Mouse (Mus musculus) A20 (cell line): Measurements from ENCODE around the gene Cux2.

Experiments
- DNase-seq: peaks from one replicate; pipeline ENCODE4 v3.0.0-alpha.2; 2011; ENCODE audit warnings: low read depth, low spot score

Cux2 gene

GRCm38 (mm10) chr5:121837441-121838340, 212.2 kb downstream of the Cux2 start, which contains the start of gene Sh2b3:
Sh2b3 (minus strand) TSS chr5:121837646.
- peak; percentile 84 for DNase-seq

DNA sequence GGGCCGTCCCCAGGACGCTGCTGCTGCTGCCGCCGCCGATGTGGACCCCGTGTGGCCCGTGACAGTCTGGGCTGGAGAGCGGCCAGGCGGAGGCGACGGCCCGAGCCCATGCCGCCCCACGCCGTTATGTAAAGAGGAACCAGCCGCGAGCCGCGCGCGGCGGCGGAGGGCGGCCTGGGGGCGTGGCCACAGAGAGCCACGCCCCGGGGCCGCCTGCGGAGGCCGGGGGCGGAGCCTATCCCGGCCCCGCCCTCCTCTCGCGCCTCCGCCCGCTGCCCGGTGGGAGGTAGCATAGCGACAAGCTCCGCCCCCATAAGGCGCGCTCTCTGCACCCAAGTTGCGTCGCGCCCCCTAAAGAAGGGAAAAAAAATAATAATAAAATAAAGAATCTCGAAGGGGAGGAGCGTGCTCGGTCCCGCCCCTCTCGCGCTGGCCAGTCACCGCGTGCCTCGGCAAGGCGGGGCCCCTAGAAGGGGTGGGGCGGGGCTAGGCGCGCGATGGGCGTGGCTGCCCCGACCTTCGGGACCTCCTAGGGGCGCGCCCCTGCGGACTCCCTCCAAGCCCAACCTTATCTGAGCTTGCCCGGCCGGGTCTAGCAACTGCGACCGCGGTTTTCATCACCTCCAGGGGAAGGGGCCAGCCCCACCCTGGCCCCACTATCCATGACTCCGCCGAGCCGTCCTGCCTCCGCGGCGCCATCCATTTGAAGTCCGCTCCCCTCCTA, 213.0 kb downstream of the Cux2 start:
- peak; percentile 98 for DNase-seq

DNA sequence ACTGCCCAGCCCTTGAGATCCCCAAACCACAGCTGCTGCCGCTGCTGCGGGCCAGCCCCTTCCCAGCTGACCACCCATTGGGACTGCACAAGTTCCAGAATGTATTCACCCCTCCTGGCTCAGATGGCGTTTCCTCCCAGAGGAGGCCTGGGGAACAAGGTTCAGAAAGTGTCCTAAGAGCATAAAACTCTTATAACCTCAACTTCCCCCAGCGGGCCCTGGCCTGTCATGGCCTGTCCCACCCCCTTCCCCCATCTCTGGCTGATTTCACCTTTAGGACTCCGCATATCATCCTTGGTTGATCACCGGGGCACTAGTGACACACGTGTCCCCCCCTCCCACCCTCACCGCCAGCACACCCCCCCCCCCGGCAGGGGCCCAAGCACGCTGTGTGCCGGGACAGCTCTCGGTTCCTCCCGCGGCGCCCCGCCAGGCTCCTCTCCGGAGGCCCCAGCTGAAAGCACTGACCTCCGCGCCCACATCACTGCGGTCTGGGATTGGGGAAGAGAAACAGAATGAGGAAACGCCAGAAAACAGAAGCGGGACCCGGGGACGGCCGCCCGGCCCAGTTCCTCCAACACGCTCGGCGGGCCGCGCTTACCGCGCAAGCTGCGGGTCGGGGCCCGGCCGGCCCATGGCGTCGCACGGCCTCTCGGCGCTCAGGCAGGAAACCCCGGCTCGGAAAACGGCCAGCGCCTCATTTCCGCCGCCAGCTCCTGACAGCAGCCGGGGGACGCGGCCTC, 213.8 kb downstream of the Cux2 start:
- DNase-seq = peak; percentile 90

DNA sequence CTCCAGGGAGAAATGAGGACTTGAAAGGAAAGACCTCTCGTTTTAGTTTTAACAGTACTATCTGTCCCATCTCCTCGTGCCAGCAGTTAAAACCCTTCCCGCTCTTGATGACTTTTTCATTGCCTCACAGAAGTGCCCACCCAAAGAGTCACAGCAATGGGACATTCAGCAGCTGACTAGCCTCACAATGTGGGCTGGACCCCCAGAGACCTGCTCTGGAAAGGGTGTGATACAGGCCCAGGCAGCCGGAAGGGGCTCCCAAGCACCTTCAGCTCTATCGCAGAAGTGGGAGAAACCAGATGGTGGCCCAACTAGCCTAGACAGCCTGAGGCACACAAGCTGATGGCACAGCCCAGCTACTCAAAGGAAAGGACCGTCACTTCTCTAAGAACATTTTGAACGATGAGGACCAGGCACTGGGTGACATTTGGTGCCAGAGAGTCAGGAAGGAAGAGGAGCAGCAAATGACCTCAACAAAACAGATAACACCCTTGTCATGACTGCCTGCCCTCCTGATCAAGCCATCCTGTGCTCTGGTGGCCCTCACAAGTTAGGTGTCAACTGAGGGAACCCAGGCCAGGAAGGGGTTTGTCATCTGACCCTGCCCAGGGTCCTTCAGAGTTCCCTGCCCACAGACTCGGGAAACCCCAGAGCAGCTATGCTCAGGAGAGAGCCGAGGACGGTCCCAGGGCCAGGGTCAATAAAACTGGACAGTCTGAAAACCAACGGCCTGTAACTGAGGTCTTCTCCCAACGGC, 214.7 kb downstream of the Cux2 start:
- peak; percentile 57 for DNase-seq

GRCm38 (mm10) chr5:121834241-121834606, 215.7 kb downstream of the Cux2 start:
- no peak for DNase-seq

DNA sequence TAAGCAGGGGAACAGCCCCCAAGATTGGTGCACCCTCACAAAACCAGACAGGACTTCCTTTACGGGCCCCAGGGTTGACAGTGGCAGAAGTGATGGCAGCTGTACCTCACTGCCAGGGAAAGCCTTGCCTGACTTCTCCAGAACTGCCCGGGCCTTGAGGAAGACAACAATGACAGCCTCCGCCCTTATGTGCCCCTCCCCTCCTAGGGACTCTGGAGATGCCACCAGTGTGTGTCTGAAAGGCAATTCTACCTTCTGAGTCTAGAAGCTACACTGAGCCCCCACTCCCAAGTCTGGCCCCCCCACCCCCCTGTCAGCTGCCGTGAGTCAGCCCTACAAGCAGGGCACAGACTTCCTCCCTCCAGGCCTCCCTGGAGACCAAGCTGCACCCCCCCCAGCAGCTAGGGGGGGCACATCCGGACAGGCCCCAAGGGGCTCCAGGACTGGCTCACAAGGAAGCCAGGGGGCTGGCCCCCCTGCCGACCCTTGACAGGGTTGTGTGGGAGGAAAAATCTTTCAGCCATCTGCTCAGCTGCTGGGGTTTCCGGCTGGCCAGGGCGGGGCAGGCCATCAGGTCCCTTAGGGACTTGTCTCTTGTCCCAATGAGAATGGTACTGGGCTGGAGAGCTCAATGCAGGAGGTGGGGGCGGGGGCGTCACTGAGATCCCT, 216.2 kb downstream of the Cux2 start:
- peak; percentile 86 for DNase-seq

DNA sequence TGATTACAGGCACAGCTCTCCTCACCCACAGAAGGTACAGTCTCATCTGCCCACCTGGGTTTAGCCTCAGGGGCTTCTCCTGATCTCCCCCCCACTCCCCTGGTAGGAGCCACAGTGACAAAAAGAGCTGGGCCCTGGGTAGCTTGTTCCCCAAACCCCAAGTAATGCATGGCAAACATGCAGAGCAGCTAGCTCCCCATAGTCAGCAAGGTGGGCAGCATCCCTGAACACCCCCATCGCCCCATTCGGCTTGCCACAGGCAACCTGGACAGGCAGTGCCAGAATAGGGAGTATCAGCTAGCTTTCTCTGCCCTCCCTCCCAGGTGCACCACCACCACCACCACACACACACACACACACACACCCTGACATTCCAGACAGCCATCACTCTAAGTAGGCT, 216.7 kb downstream of the Cux2 start:
- no peak for DNase-seq

- DNase-seq = no peak
Observed at GRCm38 (mm10) chr5:121832376-121833155, 217.3 kb downstream of the Cux2 start.

DNA sequence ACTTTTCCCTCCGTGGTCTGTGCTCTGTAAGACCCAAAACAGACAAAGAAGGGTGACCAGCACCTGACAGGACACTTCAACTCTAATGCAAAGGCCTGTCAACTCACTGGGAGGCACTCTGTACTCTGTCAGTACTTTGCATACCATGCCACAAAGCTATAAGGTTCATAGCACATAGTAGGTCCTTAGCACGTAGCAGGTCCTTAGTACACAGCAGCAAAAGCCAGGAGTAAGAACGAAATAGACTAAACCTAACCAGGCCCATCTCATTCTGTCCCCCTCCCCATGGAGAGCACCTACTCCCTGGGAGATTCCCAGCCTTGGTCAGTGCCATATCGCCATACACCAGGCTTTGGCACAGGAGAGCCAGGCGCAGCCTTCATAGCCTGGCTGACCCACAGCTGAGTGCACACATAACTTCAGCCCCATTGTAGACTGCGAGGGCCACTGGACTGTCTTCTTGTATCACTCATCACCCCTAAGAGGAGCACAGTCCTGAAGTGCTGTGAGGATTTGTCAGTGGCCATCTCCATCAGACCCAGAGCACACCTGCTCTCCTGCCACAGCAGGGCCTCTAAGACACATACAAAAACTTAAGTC, 218.8 kb downstream of the Cux2 start:
- no peak for DNase-seq

GRCm38 (mm10) chr5:121828491-121829432, 221.1 kb downstream of the Cux2 start:
- no peak for DNase-seq

DNA sequence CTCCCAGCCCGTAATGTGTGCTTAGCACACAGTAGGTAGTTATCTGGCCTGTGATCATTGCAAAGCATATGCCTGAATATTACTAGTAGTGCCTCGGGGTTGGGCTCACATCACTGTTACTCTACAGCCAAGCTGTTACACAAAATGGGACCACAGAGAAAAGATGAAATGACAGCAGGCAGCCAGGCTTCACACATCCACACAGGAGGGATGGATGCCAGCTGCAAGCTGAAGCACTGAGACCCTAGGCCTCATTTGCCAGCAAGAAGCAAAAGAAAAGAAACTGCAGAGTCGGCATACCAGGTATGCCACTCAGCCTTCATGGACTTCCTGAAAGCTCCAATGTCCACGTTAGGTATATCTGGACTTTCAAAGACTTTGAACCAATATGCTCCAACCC, 222.0 kb downstream of the Cux2 start:
- no peak for DNase-seq

- no peak for DNase-seq
Observed at GRCm38 (mm10) chr5:121825606-121826005, 224.3 kb downstream of the Cux2 start.

DNA sequence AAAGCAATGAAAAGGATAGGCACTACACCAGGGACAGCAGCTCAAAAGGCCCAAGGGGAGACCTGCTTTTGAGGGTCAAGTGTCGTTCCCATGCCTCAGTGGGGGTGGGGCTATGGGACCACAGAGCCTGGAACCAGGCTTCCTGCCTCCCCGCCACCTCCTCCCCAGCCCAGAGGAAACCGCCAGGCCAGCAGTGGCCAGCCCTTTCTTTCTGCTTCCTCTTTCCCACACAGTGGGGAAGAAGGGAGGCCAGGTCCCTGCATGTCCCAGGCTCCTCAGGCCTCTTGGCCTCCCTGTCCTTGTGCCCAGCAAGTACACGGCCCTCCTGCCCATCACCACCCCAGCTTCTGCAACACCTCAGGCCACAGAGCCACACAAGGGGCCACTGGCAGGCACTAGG, 225.8 kb downstream of the Cux2 start:
- no peak for DNase-seq

- DNase-seq = no peak
Observed at GRCm38 (mm10) chr5:121823668-121824067, 226.2 kb downstream of the Cux2 start.

DNA sequence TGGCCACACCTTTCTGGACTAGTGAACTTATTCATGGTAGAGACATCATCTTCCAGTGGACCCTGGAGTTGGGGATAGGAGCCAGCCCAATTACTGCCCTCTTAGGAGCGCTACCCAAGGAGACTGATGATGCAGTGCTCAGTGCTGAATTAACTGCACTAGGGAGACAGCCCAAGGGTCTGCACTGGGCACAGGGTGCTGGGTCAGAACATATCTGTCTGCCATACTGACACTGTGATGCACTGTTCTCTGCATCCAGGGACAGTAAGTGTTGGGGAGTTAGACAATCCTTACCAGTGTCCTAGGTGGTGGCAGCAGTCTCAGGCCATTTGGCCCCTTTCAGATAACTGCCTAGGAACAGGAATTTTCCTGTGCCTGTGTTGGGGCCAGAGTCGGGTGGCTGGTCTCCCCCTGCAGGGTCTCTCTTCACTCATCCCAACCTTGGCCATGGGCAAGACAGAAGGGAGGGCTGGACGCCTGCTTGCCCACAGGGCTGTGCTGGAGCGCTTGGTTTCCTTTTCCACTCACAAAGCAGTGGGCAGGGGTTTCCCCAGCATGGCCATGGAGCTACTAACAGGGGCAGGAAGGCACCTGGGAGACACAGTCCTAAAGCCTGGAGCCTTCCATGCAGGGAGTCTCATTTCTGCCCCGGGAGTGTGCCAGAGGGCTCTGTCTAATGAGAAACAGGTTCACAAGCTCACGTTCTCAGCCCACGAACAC, 227.0 kb downstream of the Cux2 start:
- DNase-seq = no peak

DNA sequence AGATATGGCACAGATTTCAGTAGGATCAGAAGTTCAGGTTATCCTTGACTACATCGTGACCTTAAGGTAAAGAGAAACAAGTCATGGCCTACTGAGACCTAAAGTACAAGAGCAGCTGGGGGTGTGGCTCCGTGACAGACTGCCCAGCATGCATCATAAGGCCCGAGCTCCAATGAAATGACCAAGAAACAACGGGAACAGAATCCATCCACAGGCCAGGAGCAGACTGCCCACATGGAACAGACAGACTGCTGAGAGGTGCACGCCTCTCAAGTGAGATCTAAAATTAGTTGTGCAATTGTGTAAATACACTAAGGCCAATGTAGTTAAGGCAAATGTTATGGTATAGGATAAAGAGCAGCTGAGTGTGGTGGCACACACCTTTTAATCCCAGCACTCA, 228.3 kb downstream of the Cux2 start:
- no peak for DNase-seq

- DNase-seq = no peak
Observed at GRCm38 (mm10) chr5:121821116-121821515, 228.8 kb downstream of the Cux2 start.

DNA sequence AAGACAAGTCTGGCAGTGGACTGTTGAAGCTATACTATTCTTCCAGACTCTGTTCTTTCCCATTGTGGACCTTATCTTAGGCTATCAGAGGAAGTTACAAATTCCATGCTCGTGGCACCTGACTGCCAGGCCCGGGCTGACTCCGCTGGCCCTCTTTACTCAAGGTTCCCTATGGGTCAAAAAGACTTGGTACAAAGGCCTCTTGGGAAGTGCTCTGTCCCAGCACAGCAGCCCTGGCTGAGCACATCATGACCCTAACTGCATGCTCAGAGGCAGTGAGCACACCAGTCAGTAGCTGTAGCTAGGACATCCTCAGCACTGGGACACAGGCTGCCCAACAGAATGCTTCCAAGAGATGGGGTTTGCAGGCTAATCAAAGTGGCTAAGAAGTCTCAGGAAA, 229.2 kb downstream of the Cux2 start:
- no peak for DNase-seq
